Mouse (Mus musculus) adrenal gland, adult 8-10 months (tissue): ENCODE measurements around the gene Snrpa. TPM values are rescaled to one million over a fixed set of nuclear protein-coding genes. Genes with fewer than 3 reads are reported as not detected.

ENCODE experiments used
- DNase-seq: peaks from one replicate; pipeline ENCODE4 v3.0.0; 2022
- total RNA-seq, 4 experiments: library from RNA; stranded (reverse); gene quantifications; 2 replicates each; pipeline ENCODE4 v1.2.4; 2022

Gene Snrpa
- total RNA-seq, 4 experiments from 2014 or later: 77.5 to 97.0 (median 85.2) TPM

GRCm38 (mm10) chr7:27198779-27199178 is 2.7 kb upstream of the Snrpa start:
- no peak for DNase-seq

- DNase-seq: no peak
Observed at GRCm38 (mm10) chr7:27198355-27198754, 2.3 kb upstream of the Snrpa start.

GRCm38 (mm10) chr7:27197634-27198033 is 1.6 kb upstream of the Snrpa start:
- peak; percentile 45 for DNase-seq

- DNase-seq: no peak
Observed at GRCm38 (mm10) chr7:27197136-27197535, 1.1 kb upstream of the Snrpa start.

- no peak for DNase-seq
Observed at GRCm38 (mm10) chr7:27193731-27194130, 2.3 kb downstream of the Snrpa start.

- DNase-seq: no peak
Observed at GRCm38 (mm10) chr7:27192434-27192833, 3.6 kb downstream of the Snrpa start.

- no peak for DNase-seq
Observed at GRCm38 (mm10) chr7:27189271-27189931, 6.7 kb downstream of the Snrpa start.

- no peak for DNase-seq
Observed at GRCm38 (mm10) chr7:27185986-27186385, 10.1 kb downstream of the Snrpa start.

GRCm38 (mm10) chr7:27184964-27185363 is 11.1 kb downstream of the Snrpa start:
- DNase-seq: no peak

- DNase-seq: no peak
Observed at GRCm38 (mm10) chr7:27182498-27182897, 13.6 kb downstream of the Snrpa start.

GRCm38 (mm10) chr7:27180837-27181695 is 15.0 kb downstream of the Snrpa start, which contains the start of the genes Gm21983 and Mia:
Gene Gm21983, minus strand, starts transcription at chr7:27181086.
Gene Mia, minus strand, starts transcription at chr7:27181157.
- no peak for DNase-seq

GRCm38 (mm10) chr7:27180036-27180435 is 16.0 kb downstream of the Snrpa start:
- DNase-seq: peak; percentile 45

GRCm38 (mm10) chr7:27179217-27179918 is 16.7 kb downstream of the Snrpa start:
- DNase-seq: no peak

- peak; percentile 100 for DNase-seq
Observed at GRCm38 (mm10) chr7:27178324-27179216, 17.5 kb downstream of the Snrpa start, which contains the start of gene Rab4b. Gene Rab4b, minus strand, starts transcription at chr7:27178896.

- DNase-seq: no peak
Observed at GRCm38 (mm10) chr7:27177942-27178323, 18.1 kb downstream of the Snrpa start.

GRCm38 (mm10) chr7:27174896-27175295 is 21.2 kb downstream of the Snrpa start:
- no peak for DNase-seq

GRCm38 (mm10) chr7:27174496-27174895 is 21.6 kb downstream of the Snrpa start:
- no peak for DNase-seq

- DNase-seq: no peak
Observed at GRCm38 (mm10) chr7:27170981-27171380, 25.1 kb downstream of the Snrpa start.

- no peak for DNase-seq
Observed at GRCm38 (mm10) chr7:27168371-27168770, 27.7 kb downstream of the Snrpa start.

- no peak for DNase-seq
Observed at GRCm38 (mm10) chr7:27167475-27168094, 28.5 kb downstream of the Snrpa start.
